Mouse (Mus musculus) 3134 (cell line): ENCODE measurements around the gene Ift172.
"Not testable (repeated sequence)": the region's sequence is repeated elsewhere in the genome, so short reads cannot be mapped to it uniquely, and the experiment has no call there.

Experiments
- DNase-seq: peaks from one replicate; pipeline ENCODE4 v3.0.0-alpha.2; 2011; ENCODE audit warnings: low spot score; ENCODE audit not compliant: insufficient read length; ENCODE audit errors: extremely low read depth

Gene Ift172

GRCm38 (mm10) chr5:31219474-31219873 is 71.4 kb downstream of the Ift172 start:
- no peak for DNase-seq

GRCm38 (mm10) chr5:31219070-31219469 is 71.8 kb downstream of the Ift172 start:
- no peak for DNase-seq

- DNase-seq: no peak
These were observed 72.6 kb downstream of the Ift172 start for GRCm38 (mm10) chr5:31218294-31218693.

- DNase-seq: not testable (repeated sequence)
These were observed 74.4 kb downstream of the Ift172 start for GRCm38 (mm10) chr5:31216554-31216953.

- DNase-seq: no peak
These were observed 86.5 kb downstream of the Ift172 start for GRCm38 (mm10) chr5:31204421-31204820.

GRCm38 (mm10) chr5:31203866-31204265 is 87.0 kb downstream of the Ift172 start:
- no peak for DNase-seq
